Mouse (Mus musculus) activated CD4-positive, CD25-positive, alpha-beta regulatory T cell, adult 4 months (primary cell): Measurements from ENCODE around the gene Fbxw4. TPM values are rescaled to one million over a fixed set of nuclear protein-coding genes. Genes with fewer than 3 reads are reported as not detected.
A peak's percentile ranks its signal among the peaks of the same experiment; 100 is the strongest.

ENCODE experiments used
- ATAC-seq: one replicate; pipeline ENCODE4 v1.8.0; 2017
- polyA plus RNA-seq, 2 experiments: library from polyadenylated mRNA; unstranded; fragments of 100-300 nt; shearing (Covaris generic); gene quantifications; one replicate each; pipeline ENCODE4 v1.2.1; 2017

The Fbxw4 gene
- polyA plus RNA-seq = 10 to 100 TPM; 10.1 to 16.2 TPM

- peak; percentile 67 for ATAC-seq
These were observed at the start of gene Fbxw4 for GRCm38 (mm10) chr19:45659738-45660502. TSS of gene Fbxw4 (minus strand) at chr19:45660312.

GRCm38 (mm10) chr19:45708704-45709103 lies 48.6 kb upstream of the Fbxw4 start:
- no peak for ATAC-seq

- ATAC-seq = no peak
These were observed 36.1 kb upstream of the Fbxw4 start for GRCm38 (mm10) chr19:45696281-45696600.

- ATAC-seq = no peak
These were observed 35.6 kb upstream of the Fbxw4 start for GRCm38 (mm10) chr19:45695496-45696280.

- ATAC-seq = no peak
These were observed 33.9 kb upstream of the Fbxw4 start for GRCm38 (mm10) chr19:45694056-45694455.

- ATAC-seq = no peak
These were observed 32.1 kb upstream of the Fbxw4 start for GRCm38 (mm10) chr19:45692211-45692610.

GRCm38 (mm10) chr19:45691001-45691535 lies 31.0 kb upstream of the Fbxw4 start:
- ATAC-seq = no peak

GRCm38 (mm10) chr19:45687001-45687400 lies 26.9 kb upstream of the Fbxw4 start:
- ATAC-seq = no peak

- ATAC-seq = no peak
These were observed 23.6 kb upstream of the Fbxw4 start for GRCm38 (mm10) chr19:45683676-45684075.

- ATAC-seq = no peak
These were observed 20.5 kb upstream of the Fbxw4 start for GRCm38 (mm10) chr19:45680495-45681130.

- ATAC-seq = no peak
These were observed 16.7 kb upstream of the Fbxw4 start for GRCm38 (mm10) chr19:45676723-45677269.

GRCm38 (mm10) chr19:45675720-45676581 lies 15.8 kb upstream of the Fbxw4 start:
- no peak for ATAC-seq

GRCm38 (mm10) chr19:45675196-45675595 lies 15.1 kb upstream of the Fbxw4 start:
- no peak for ATAC-seq

GRCm38 (mm10) chr19:45672971-45673370 lies 12.9 kb upstream of the Fbxw4 start:
- ATAC-seq = no peak

GRCm38 (mm10) chr19:45668986-45669385 lies 8.9 kb upstream of the Fbxw4 start:
- no peak for ATAC-seq

- ATAC-seq = no peak
These were observed 3.7 kb upstream of the Fbxw4 start for GRCm38 (mm10) chr19:45663851-45664250.

- ATAC-seq = peak; percentile 80
These were observed 335 bp upstream of the Fbxw4 start for GRCm38 (mm10) chr19:45660503-45660790.

GRCm38 (mm10) chr19:45659301-45659737 lies 793 bp downstream of the Fbxw4 start:
- ATAC-seq = no peak

- no peak for ATAC-seq
These were observed 1.4 kb downstream of the Fbxw4 start for GRCm38 (mm10) chr19:45658556-45659268.

- ATAC-seq = no peak
These were observed 2.3 kb downstream of the Fbxw4 start for GRCm38 (mm10) chr19:45657828-45658227.

GRCm38 (mm10) chr19:45656810-45657595 lies 3.1 kb downstream of the Fbxw4 start:
- ATAC-seq = no peak
